Mouse (Mus musculus) brain, embryonic 14.5 days (tissue): ENCODE data around the gene Lcmt1.

Experiments used
- CTCF ChIP-seq: fragments of 200-500 bp; IDR thresholded peaks from 2 replicates; pipeline ENCODE4 v1.5.1; 2012; ENCODE audit warnings: inconsistent platforms, mild to moderate bottlenecking, moderate library complexity, borderline replicate concordance; ENCODE audit not compliant: insufficient read depth, insufficient read length; ENCODE audit errors: extremely low read depth
- POLR2A ChIP-seq: fragments of 200-500 bp; IDR thresholded peaks from 2 replicates; pipeline ENCODE4 v1.6.1; 2012; ENCODE audit warnings: mild to moderate bottlenecking, inconsistent platforms, borderline replicate concordance; ENCODE audit not compliant: poor library complexity, insufficient read depth, insufficient read length, severe bottlenecking; ENCODE audit errors: extremely low read depth

DNA sequence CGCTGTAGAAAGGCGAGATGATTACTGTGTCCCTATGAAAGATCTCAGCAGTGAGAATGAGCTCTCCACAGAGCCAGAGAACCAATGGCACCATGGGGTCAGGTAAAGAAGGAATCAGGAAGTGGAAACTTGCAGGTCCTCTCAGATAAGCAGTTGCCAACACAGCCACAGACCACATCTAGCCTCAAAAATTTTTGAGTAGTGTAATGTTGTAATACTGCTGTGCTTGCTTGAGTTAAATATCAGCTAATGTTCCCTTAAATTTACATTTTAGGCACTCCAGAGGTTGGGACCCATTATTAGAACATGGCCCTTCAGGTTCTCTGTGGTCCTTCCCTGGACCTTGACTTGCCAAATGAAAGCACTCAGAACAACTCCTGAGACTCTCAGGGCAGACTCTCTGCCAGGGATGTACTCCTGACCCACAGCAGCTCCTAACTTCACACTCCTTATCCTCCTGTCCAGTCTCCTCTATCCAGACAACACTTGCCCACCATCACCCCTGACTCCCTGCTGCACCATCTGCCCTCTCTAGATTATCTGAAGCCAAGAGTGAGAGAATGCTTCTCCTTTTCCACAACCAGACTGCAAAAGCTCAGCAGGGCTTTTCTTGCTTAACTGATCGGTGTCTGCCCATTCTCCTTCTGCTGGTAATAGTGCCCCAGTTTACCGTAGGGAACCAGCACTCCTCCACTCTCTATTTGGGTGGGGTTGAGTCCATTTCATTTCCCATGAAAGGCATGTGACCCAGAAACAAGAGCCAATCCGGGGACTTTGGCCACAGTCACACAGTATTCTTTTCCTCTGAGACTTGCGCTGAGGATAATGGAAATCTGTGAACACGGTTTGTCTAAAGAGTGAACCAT is 3.5 kb upstream of the Lcmt1 start:
- TF ChIP-seq POLR2A (no peak), CTCF (no peak)
